Mouse (Mus musculus) naive thymus-derived CD4-positive, alpha-beta T cell, adult 2 months (primary cell): ENCODE measurements at regions not wholly inside any gene's neighbourhood (a gene's known extent, or its start where the extent isn't known, plus 50 kb on each side); places are given as distances from the start of the nearest gene placed in this dataset.
"Not testable (repeated sequence)": the region's sequence is repeated elsewhere in the genome, so short reads cannot be mapped to it uniquely, and the experiment has no call there.

Experiments used
- DNase-seq: peaks from one replicate; pipeline ENCODE4 v3.0.0-alpha.2; 2011; ENCODE audit warnings: low read depth

DNA sequence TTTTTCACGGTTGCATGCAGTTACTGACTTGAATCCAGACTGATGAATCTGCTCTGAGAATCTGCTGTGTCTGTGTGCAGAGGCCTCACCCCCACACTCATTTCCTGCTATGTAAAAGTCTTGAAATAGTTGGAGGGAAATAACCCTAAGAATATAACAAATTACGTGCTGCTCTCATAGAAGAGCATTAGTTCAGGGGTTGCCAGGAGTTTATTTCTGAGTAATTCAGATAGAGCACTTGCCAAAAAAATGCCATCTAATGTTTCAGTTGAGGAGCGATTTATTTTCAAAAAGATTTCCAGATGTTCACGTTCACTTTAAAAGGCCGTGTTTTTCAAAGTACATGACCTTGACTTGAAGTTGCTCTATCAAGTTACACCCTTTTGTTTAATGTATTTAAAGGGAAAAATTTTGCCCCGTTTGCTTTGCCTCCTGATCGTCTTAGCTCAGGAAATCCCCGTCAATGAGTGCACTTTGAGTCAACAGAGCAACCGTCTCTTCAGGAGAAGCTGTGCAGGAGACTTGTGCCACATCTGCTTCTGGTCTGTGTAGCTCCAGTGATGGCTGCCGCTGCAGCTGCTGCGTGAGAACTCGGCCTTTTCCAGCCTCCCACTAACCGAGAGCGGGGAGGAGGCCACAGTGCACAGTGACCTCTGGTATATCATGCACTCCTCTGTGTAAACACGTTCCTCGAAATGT, 50.9 kb upstream of the Sec61g start:
- DNase-seq = peak; percentile 8

DNA sequence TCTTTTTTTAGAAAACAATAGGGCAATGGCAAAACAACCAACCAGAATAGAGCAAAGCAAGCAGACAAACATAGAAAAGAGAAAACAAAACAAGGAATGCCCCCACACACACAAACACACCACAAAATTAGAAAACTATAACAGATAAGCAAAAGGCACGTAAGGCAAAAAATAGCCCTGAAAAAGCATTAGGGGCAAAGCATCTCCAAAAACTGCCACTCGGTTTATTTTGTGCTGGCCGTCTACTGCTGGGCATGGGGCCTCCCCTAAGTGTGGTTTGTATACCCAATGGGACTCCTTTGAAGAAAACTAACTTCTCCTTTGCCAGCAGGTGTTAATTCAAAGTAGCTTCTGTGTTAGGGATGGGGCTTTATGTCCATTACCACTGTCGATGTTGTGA, 53.4 kb upstream of the Sec61g start:
- no peak for DNase-seq

DNA sequence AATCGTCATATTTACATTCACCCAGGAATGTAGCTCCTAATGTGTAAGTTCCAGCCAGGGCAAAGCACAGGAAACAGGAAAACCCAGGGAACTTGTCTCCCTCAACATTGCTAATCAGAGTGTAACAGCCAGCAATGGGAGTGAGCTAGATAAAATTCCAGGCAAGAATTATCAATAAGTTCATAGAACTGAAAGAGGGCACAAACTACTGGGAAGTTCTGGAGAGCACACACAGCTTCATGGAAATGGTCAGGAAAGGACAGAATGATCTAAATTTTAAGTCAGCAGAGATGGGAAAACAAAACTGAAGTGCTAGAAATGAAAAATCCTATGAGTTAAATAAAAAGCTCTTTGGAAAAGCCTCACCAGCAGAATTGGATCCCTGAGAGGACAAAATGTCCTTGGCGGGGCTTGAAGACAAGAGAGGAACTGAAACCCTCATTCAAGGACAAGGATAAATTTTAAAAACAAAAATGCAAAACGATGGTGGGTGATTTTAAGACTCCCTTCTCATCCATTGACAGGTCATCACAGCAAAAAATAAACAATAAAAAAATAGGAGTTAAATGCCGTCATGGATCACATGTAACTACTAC, 80.9 kb upstream of the Sec61g start:
- DNase-seq = no peak

- no peak for DNase-seq
Observed at GRCm38 (mm10) chr11:16590541-16590940, 82.3 kb upstream of the Sec61g start.

- no peak for DNase-seq
Observed at GRCm38 (mm10) chr11:16591471-16591921, 83.2 kb upstream of the Sec61g start.

DNA sequence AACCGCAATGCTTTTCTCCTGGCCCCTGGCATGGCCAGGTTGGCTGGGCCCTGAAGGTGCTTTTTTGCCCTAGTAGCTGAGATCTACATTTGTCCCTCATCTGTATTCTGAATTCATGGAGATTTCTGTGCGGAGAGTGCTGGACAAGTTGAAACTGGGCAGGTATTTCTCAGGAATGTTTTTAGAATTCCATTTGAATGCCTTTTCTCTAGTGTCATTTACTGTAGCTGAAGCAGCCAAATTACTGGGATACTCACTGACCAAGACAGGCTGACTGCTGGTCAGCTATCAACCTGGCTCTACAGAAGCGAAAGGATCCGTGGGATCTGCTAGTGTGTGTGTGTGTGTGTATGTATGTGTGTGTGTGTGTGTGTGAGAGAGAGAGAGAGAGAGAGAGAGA, 83.7 kb upstream of the Sec61g start:
- DNase-seq = no peak

GRCm38 (mm10) chr11:16592766-16593165, 84.5 kb upstream of the Sec61g start:
- DNase-seq = no peak

DNA sequence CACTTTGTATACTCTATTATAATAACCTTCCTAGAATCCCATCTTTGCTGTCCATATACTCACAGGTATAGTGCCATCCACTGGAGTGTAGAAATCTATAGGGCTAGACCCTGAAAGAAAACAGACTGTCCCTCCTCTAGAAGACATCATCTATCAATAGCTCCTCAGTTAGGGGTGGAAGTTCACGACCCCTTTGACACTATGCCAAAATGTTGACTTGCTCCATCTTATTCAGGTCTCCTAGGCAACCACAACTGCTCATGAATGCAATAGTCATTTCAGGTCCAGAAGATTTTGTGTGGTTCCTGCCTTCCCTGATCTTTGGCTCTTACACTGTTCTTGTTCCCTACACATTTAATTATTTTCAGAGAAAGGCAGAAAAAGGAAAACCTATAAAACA, 86.5 kb upstream of the Sec61g start:
- DNase-seq = no peak

GRCm38 (mm10) chr11:16597038-16597830, 89.0 kb upstream of the Sec61g start:
- no peak for DNase-seq

GRCm38 (mm10) chr11:16602947-16603346, 94.7 kb upstream of the Sec61g start:
- DNase-seq = no peak

DNA sequence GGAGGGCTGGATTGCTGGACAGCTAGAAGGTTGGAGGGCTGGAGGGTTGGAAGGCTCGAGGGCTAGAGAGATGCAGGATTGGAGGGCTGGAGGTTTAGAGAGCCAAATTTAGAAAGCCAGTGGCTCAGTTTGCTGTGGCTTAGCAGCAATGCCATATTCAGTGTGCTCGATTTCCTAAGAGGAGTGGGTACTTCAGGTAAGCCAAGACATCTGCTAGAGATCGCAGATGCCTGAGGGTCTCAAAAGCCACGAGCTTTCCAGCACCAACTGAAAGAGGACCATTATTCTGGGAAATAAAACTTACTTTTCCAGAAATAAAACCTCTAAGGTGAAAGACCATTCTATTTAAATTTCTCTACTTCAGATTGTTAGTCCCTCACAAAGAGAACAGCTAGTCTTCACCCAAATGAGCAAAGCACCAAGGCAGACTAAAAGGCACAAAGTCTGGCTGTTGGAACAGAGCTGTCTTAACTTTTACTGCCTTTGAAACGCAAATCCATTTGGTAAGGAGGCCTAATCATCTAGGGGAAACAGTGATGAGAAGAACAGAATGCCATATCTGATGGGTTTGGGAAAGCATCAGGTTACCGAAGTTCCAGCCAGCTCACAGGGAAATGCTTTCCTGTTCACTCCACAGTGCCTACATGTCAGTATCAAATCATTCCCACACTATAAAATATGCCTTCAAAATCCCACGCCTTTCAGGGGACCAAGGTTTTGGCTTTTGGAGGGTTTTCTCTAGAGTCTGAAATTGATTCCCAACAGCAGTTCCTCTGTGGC, 98.3 kb upstream of the Sec61g start:
- no peak for DNase-seq

DNA sequence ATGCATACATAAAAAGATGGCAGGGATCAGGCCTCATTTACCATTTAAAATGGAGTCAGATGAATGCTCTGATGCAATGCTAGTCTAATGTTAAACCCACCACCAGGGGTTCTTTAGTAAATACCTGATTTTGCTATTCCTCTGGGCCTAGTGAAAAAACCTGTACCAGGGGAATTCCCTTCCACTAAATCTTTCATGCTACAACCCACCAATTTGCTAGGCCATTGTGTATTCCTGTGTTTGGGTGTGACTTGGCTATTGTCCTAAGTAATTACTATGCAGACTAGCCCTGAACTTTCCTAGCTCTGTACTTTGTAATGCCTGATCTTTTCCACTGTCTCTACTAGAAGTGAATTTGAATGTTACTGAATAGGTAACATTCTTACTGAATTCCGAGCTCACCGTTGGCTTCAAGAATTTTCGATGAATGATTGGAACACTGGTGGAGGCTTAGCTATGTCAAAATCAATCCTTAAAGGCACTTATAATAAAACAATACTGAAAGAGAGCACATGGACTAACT, 99.7 kb upstream of the Sec61g start:
- not testable (repeated sequence) for DNase-seq

GRCm38 (mm10) chr11:16611741-16612140, 103.5 kb upstream of the Sec61g start:
- no peak for DNase-seq

DNA sequence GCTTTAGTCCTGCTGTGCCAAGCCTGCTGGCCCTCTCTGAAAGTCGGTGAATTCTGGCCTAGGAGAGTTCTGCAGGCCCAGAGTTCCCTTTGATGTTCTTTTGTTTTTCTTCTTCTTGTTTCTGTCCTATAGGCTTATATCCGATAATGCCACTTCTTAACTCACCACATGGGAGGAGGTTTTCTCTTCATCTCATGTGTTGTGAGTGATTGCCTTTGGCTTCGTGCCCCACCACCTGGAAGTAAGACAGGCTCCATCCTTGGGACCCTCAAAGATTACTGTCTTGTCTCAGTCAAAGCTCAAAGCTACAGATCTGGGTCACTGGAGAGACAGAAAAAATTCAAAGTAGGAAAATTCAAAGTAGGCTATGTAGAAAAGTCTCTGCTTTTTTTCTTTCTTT, 104.2 kb upstream of the Sec61g start:
- DNase-seq = no peak

DNA sequence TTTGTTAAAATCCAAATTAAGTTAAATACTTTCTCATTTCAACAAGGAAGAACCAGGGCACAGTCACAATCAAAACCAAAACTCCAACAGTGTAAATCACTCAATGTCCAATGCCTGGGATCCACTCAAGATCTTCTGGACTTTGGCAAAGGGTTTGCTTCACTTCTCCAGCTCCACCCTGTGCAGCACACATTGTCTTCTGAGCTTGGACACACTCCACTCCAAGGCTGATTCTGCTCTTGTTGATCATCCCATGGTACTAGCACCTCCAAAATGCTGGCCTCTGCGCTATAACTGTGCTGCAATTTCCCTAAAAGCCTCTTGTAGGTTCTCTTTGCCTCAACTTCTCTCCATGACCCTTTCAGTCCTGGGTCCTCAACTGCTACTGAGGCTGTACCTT, 111.5 kb upstream of the Sec61g start:
- DNase-seq = no peak

DNA sequence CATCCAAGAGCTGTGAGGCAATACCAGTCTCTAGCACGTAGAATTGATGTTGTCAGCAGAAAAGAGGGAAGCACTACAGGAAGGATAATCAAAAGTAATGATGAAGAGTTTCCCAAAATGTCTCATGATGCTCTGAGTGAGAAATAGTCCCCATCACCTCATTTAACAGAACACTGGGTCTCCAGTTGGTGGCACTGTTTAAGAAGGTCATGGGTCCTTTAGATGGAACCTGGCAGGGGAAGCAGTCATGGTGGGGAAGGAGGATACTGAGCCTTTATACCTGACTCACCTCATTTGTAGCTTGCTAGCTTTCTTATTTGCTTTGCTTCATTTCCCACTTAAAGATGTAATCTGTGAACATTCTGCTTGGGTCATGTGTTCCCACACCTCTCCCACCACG, 115.4 kb upstream of the Sec61g start:
- DNase-seq = no peak

- no peak for DNase-seq
Observed at GRCm38 (mm10) chr11:16627294-16628085, 119.2 kb upstream of the Sec61g start.

GRCm38 (mm10) chr11:16629410-16630129, 121.3 kb upstream of the Sec61g start:
- DNase-seq = no peak

- not testable (repeated sequence) for DNase-seq
Observed at GRCm38 (mm10) chr11:16635796-16636195, 116.2 kb upstream of the Egfr start.

DNA sequence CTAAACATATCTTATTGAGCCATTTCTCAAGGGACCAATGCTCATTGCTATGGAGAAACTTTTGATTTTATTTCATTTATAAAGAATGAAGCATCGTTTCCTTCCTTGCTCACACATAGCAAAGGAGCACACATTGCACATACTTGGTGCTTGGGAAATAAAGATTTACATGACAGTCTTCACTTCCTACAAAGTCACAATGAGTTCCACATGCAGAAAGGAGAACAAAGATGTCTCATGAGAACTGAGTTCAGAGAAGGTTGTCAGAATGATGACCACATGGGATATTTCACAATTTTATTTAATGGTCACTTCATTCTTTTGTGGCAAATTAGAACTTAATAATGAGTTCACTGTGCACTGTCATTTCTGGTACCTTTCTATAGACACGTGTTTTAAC, 114.3 kb upstream of the Egfr start:
- DNase-seq = no peak

- DNase-seq = no peak
Observed at GRCm38 (mm10) chr11:16638349-16638748, 113.7 kb upstream of the Egfr start.
